Mouse (Mus musculus): ENCODE results near the gene Kctd17.

GRCm38 (mm10) chr15:78422046-78422956, 6.1 kb upstream of the Kctd17 start:
- TF ChIP-seq CTCF (IDR thresholded peaks at IDR 0.05) = peak; percentile 92
- no peak for TF ChIP-seq EP300 (IDR thresholded peaks at IDR 0.05)
